Mouse (Mus musculus): Measurements from ENCODE around the gene Kctd18. TPM values are rescaled to one million over a fixed set of nuclear protein-coding genes. Genes with fewer than 3 reads are reported as not detected.

Kctd18 gene
- total and polyA plus RNA-seq, 3 experiments, result 12.8 to 19.8 (median 14.8) TPM

DNA sequence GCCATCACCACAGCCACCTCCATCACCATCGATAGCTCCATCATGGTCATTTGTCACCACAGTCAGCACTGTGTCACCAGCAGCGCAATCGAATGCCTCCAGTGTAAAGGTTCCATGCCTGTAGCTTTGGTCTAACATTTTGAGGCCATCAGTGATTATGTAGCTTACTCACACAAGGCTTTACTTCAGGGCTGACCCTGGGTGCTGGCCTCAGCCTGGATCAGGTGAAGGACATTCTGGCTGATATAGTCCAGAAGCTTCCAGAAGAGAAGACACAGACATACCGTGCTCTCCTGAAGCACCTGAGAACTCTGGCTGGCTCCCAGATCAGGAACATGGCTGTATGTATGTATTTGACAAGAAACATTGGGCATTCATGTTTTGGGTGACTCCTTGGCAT lies 40.1 kb upstream of the Kctd18 start:
- dilution Hi-C loops (cut with MboI; ENCODE audit: extremely low pct_ligation_motif_present, extremely low pct_unique_long_range_greater_than_20kb, low sequenced_read_pairs) (no loop called here), in situ Hi-C loops (cut with MboI; ENCODE audit: low pct_ligation_motif_present, low pct_unique_long_range_greater_than_20kb, low sequenced_read_pairs) (no loop called here)
- H3K79me2 ChIP-seq (replicated peaks; ENCODE audit: control insufficient read depth, extremely low read depth, insufficient read depth, poor library complexity, severe bottlenecking), result no peaks in the 10 kb centered on the region
- H3K4me3 ChIP-seq (replicated peaks in 1 of 3; ENCODE audit: low read depth in 2 of 3, low read length in 2 of 3, poor library complexity in 1 of 3), result no peak overlapping the region
- H3K4me2 ChIP-seq (ENCODE audit: insufficient read depth, low read depth, poor library complexity, severe bottlenecking), result no peak overlapping the region
- no peak overlapping the region for H3K9ac ChIP-seq (ENCODE audit: insufficient read depth, low read depth)
- H3K36me3 ChIP-seq (replicated peaks in 1 of 2; ENCODE audit: control insufficient read depth in 1 of 2, insufficient read depth in 1 of 2, low read length in 1 of 2), result no peaks in the 10 kb centered on the region
- TF ChIP-seq MAFK (IDR thresholded peaks at IDR 0.05; ENCODE audit: insufficient replicate concordance, low read length) (no peak), GABPA (IDR thresholded peaks at IDR 0.05; ENCODE audit: insufficient replicate concordance, low read depth, low read length) (no peak), IRF4 (IDR thresholded peaks at IDR 0.05; ENCODE audit: low read depth, low read length) (no peak), ZNF384 (IDR thresholded peaks at IDR 0.05; ENCODE audit: low read depth, low read length) (no peak), TCF12 (IDR thresholded peaks at IDR 0.05; ENCODE audit: low read depth, low read length) (no peak), JUND (conservative IDR thresholded peaks at IDR 0.05; ENCODE audit: low read depth, low read length) (no peak), USF2 (conservative IDR thresholded peaks at IDR 0.05; ENCODE audit: low read depth, low read length) (no peak), MAZ (IDR thresholded peaks at IDR 0.05; ENCODE audit: low read depth, low read length) (no peak), JUN (IDR thresholded peaks at IDR 0.05; ENCODE audit: insufficient read depth, low read depth, low read length) (no peak), NRF1 (IDR thresholded peaks at IDR 0.05; ENCODE audit: low read depth, low read length) (no peak), POLR2AphosphoS2 (IDR thresholded peaks at IDR 0.05; ENCODE audit: low read depth, low read length) (no peak), HCFC1 (IDR thresholded peaks at IDR 0.05; ENCODE audit: low read depth, low read length) (no peak), E2F4 (IDR thresholded peaks at IDR 0.05; ENCODE audit: insufficient replicate concordance, low read depth, low read length) (no peak), ELF1 (IDR thresholded peaks at IDR 0.05; ENCODE audit: low read depth, low read length) (no peak), ZKSCAN1 (IDR thresholded peaks at IDR 0.05; ENCODE audit: borderline replicate concordance, low read depth, low read length) (no peak), PAX5 (IDR thresholded peaks at IDR 0.05; ENCODE audit: low read length) (no peak), ZMIZ1 (IDR thresholded peaks at IDR 0.05; ENCODE audit: low read depth, low read length) (no peak)
- H3K27me3 ChIP-seq (replicated peaks), result no peaks in the 10 kb centered on the region
- H3K4me1 ChIP-seq (ENCODE audit: control insufficient read depth in 1 of 2, insufficient read depth in 2 of 2), result peaks cover 0 to 5% of the 10 kb centered on the region in 2 experiments; a peak in 1 of 4 replicates
- no peaks in the 10 kb centered on the region for H3K9me3 ChIP-seq (replicated peaks; ENCODE audit: low read length)
- no peak overlapping the region for H3K27ac ChIP-seq (ENCODE audit: insufficient read depth, low read depth)
- DNase-seq (ENCODE audit: extremely low read depth), result no peak

DNA sequence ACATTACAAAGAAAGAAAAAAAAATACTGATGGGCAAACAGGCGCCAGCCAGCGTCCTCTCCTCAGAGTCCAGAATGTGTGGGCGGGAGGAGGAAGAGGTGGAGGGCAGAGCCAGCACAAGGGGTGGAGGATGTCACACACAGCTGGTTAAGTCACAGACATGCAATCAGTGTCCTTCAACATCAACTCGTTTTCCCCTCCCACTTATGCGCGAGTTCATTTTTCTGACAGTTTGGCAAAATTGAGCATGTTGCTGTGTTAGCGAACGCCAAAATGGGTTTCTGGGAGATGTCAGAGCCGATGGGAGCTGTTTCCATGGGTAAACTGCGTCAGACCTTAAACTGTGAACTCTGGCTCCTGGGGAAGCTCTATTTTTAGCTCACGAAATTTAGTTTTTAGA lies 38.2 kb upstream of the Kctd18 start:
- TF ChIP-seq TBP (conservative IDR thresholded peaks at IDR 0.05; ENCODE audit: low read depth, low read length) (no peak), EP300 (IDR thresholded peaks at IDR 0.05; ENCODE audit: low read length) (no peak), ZKSCAN1 (IDR thresholded peaks at IDR 0.05; ENCODE audit: borderline replicate concordance, low read depth, low read length) (no peak), RCOR1 (conservative IDR thresholded peaks at IDR 0.05; ENCODE audit: low read depth, low read length) (no peak), E2F4 (IDR thresholded peaks at IDR 0.05; ENCODE audit: insufficient replicate concordance, low read depth, low read length) (no peak), GABPA (IDR thresholded peaks at IDR 0.05; ENCODE audit: insufficient replicate concordance, low read depth, low read length) (no peak), ZNF384 (IDR thresholded peaks at IDR 0.05; ENCODE audit: low read depth, low read length) (no peak), IRF4 (IDR thresholded peaks at IDR 0.05; ENCODE audit: low read depth, low read length) (no peak)
- in situ Hi-C loops (cut with MboI; ENCODE audit: low pct_ligation_motif_present, low pct_unique_long_range_greater_than_20kb, low sequenced_read_pairs) (no loop called here), dilution Hi-C loops (cut with MboI; ENCODE audit: extremely low pct_ligation_motif_present, extremely low pct_unique_long_range_greater_than_20kb, low sequenced_read_pairs) (no loop called here)
- Histone ChIP-seq H3K79me2 (replicated peaks; ENCODE audit: control insufficient read depth, extremely low read depth, insufficient read depth, poor library complexity, severe bottlenecking) (no peaks in the 10 kb centered on the region), H3K9me3 (replicated peaks; ENCODE audit: low read length) (no peaks in the 10 kb centered on the region), H3K4me3 (replicated peaks in 1 of 3; ENCODE audit: low read depth in 2 of 3, low read length in 2 of 3, poor library complexity in 1 of 3) (no peak overlapping the region), H3K36me3 (replicated peaks in 1 of 2; ENCODE audit: control insufficient read depth in 1 of 2, insufficient read depth in 1 of 2, low read length in 1 of 2) (no peaks in the 10 kb centered on the region), H3K4me2 (ENCODE audit: insufficient read depth, low read depth, poor library complexity, severe bottlenecking) (no peak overlapping the region), H3K27me3 (replicated peaks) (no peaks in the 10 kb centered on the region), H3K27ac (ENCODE audit: insufficient read depth, low read depth) (no peak overlapping the region), H3K4me1 (ENCODE audit: control insufficient read depth in 1 of 2, insufficient read depth in 2 of 2) (peaks cover 0 to 9% of the 10 kb centered on the region in 2 experiments; a peak in 1 of 4 replicates), H3K9ac (ENCODE audit: insufficient read depth, low read depth) (no peak overlapping the region)
- DNase-seq (ENCODE audit: extremely low read depth), result no peak
